Mouse (Mus musculus) ovary, adult 18-20 months (tissue): Measurements from ENCODE around the gene Gm47289.

Source experiments
- DNase-seq: peaks from one replicate; pipeline ENCODE4 v3.0.0; 2022; ENCODE audit warnings: low spot score, mixed read lengths

The Gm47289 gene

DNA sequence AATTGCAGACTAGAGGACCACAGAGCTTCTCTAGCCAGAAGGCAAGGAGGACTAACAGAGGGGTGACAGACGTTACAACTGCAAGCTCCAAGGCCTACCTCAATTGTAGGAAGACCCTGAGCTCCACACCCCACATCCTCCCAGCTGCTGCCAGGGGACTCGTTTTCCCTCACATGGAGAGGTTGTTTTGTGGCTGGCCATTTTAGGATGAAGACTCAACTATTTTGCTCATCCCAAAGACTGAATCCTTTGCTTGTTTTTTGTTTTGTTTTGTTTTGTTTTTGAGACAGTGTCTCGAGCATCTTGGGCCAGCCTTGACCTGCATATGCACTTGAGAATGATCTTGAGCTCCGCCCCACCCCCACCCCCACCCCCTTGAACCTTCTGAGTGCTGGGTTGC lies at the start of gene Gm47289:
TSS of gene Gm47289 (plus strand) at position 301 of the 400 bp plus-strand sequence.
- no peak for DNase-seq

DNA sequence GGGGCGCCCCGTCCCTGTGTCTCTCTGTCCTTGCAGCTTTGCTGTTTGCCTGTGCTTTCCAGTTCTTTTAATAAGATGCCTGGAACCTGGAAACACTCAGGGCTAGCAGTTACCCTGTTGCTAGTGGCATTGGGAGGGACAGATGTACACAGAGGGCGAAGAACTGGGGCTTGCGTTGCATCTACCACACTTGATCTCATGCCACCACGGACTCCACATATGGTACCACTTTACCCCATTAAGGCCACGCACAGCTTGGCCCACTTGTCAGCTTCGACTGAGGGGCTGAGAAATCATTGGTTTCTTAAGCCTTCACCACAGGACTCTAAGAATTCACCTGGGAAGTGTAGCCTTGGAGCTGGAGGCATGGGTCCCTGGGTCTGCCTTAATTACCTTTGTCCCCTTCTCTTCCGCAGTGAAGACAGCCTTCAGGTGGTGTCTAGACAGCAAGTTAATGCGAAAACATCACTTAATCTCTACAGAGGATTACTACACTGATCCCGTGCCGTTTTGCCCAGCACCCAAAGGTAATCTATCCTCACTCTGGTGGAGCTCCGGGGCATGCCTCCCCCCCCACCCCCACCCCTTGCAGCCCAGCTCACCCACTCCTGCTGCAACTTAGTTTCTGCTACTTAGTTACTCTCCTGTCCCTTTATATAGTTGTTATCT lies 49.1 kb upstream of the Gm47289 start:
- no peak for DNase-seq

DNA sequence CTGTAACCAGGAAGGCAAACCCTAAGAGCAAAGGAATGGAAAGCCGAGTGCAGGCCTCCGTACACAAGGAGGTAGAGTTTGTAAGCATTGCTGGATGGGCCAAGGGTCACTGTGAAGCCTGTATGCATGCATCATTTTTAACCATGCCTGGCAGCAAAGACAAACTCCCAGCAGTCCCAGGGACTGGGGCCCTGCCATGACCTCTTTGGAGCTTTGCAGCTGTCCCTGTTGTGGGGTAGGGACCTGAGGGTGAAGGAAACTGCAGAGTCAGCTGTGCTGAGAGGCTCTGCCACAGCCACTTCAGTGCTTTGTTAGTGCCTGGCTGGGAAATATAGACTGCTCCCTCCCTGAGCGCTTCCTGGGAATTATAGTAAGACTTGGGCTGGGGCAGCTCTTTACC lies 48.3 kb upstream of the Gm47289 start:
- DNase-seq: no peak

DNA sequence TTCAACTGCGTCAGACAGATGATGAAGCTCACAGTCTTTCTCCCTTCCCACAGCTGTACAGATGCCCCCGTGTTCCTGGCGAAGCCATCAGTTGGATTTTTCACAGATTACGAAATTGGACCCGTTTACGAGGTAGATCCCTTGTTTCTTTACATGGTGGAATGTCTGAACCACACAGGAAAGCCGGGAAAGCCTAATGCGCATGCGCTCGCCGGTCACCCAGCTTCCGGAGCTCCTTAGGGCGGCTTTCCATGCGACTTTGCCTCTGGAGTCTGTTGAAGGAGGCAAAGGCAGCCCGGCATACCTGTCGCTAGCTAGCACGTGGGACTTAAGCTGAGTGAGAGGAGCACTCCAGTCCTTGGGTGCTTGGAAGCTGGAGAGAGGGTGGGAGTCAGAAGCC lies 44.0 kb upstream of the Gm47289 start:
- no peak for DNase-seq

DNA sequence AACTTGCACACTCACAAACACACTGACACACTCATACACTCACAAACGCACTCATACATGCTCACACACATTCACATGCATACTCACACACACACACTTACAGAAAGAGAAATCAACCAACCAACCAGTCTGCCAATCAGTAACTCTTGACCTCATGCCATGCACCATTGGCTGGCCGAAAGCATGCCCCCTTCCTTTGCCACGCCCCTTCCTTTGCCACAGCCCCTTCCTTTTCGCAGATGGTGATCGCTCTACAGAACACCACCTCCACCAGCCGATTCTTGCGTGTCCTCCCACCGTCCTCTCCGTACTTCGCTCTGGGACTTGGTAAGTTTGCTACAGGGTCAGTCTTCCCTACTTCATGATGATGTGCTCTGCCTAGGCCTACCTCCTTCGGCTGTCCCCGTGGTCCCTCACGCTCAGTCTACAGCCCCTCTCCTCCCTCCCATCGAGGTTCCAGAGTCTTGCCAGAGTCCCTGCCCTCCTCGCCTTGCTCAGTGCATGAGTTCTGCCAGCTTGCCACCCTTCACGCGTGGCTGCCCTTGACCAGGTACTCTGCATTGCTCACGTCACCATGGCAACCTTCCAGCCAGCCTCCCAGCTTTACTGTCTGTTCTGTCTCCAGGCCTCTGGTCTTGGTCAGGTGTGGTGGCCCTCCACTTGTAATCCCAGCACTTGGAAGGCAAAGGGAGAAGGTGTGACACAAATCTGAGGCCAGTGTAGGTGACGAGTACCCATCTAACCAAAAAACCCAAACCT lies 39.4 kb upstream of the Gm47289 start:
- DNase-seq: no peak

DNA sequence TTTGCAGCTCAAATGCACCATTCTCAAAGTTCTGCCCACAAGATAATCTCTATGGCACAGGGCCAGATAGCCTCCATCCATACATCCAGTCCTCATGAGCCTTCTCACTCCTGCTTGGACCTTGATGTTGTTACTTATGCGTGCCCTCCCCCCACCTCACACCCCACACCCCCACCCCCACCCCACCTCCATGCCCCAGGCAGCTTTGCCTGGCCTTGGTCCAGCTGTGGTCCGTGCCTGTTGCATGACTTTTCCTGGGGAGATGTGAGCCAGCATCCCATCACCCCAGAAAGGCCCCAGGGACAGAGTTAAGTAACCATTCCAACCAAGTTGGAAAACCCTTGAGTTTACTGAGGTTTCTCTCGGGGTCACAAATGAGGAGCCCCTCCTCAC lies 38.8 kb upstream of the Gm47289 start:
- DNase-seq: no peak

DNA sequence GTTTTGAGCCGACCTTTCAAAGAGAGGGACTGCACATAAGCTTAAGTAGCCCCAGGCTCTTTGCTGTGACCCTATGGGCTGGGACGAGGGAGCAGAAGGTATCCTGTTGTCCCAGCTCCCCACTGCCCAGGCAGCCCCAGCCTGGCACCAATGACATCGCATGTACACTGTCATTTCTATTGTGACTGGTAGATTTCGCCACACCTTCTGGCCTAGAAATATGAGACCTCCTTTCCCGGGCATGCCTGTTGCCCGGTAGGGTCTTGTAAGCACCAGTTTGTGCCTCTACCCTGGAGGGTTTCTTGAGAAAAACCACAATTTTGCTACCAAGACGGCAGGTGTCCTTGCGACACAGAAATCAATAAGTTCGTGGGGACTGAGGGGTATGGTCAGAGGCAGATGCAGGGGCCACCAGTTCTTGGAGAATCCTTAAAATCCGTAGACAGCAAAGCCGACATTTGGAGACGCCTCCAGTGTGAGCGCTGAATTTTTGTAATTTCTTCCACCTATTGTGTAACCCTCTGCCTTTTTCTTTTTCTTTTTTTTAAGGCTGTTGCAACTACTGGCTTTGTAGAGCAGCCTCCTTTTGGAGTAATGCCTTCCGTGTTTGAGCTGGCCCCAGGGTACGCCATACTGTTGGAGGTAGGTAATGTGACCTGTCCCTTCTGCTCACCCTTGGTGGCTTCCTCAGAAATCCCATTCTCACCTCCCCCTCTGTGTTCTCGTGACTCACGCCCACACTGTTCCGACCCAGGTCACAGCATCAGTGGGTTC lies 36.2 kb upstream of the Gm47289 start:
- no peak for DNase-seq

DNA sequence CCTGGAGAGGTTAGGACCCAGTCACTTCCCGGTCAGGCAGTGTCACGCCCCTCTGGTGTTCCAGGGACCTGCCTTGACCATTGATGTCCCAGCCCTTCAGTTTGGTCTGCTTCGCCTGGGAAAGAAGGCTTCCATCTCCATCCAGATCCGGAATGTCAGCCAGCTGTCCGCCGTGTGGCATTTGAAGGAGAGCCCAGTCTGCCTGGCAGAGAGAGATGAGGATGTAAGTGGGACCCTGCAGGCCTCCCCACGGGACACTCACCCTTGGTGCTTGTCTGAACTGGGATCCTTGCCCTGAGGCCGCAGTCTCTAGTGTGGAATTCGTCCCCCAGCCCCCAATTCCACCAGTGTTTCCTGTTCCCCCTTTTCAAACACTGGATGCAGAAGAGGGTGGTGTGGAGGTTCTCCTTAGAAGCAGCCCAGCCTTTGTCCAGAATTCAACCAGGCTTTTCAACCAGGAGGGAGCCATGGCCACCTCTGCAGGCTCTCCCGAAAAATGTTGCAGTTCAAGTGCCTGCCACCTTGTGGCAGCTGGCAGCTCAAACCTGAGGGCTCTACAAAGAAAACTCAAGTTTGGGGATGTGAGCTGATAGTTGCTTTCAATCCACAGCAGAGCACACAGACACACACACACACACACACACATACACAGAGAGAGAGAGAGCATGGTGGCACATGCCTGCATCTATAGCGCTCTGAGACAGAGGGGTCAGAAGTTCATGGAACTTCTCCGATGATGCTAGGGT lies 30.4 kb upstream of the Gm47289 start:
- no peak for DNase-seq

DNA sequence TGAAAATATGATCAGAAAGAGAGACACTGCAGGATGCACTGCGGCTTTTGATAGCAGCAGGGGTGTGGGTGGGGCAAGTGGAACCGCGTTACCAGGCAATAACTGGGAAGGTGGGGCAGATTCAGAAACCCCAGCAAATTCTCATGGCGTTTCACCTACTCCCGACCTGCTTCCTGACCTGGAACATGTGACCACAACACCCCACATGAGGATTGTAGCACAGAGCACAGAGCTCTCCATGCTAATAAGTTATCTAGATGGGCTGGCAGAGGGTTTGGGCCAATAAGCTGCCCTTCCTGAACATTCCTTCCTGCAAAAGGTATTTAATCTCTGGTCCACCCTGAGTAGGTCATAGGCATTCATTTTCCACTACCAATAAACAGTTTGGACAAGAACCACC lies 28.3 kb upstream of the Gm47289 start:
- DNase-seq: no peak

DNA sequence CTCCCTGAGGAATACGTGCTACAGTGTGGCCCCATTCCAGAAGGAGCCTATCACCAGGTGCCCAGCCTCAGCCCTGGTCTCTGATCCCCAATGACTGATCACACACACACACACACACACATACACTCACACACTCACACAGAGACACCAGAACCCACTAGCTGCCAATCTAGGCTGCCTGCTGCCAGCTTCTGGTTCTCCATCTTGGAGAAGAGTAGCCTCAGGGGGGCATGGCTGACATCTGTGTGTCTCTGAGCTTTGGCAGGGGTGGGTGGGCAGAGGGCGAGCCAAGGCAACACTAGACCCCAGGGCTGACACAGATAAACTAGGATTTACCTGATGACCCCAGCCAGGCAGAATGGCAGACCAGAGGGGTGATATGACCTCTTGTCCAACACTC lies 20.1 kb upstream of the Gm47289 start:
- no peak for DNase-seq

DNA sequence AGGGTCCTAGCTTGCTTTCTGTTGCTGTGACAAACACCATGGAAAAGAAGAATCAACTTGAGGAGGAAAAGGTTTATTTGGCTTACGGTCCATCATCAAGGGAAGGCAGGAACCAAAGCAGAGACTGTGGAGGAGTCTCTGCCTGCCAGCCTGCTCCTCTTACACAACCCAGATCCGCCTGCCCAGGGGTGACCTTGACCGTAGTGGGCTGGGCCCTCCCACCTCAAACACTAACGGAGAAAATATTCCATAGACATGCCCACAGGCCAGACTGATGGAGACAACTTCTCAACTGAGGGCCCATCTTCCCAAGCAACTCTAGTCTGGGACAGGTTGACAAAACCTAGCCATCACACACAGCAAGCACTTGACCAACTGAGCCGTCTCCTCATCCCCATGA lies 16.9 kb upstream of the Gm47289 start:
- DNase-seq: no peak

DNA sequence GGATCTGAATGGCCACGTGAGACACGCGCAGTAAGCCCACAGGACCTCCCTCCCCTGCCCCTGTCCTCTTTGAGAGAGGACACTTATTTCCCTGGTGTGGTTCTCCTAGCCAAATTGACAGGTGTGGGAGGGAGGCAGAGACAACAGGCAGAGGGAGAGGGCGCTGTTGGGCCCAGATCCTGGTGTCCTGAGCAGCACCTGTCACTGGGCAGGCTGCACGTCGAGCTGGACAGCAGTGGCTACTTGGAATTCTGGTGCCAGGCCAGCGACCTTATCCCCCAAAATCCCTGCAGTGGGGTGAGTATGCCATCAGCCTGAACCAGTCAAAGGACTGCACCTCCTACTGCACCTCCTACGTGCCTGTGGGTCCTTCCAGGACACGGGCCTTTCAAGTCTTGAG lies 15.6 kb upstream of the Gm47289 start:
- no peak for DNase-seq

DNA sequence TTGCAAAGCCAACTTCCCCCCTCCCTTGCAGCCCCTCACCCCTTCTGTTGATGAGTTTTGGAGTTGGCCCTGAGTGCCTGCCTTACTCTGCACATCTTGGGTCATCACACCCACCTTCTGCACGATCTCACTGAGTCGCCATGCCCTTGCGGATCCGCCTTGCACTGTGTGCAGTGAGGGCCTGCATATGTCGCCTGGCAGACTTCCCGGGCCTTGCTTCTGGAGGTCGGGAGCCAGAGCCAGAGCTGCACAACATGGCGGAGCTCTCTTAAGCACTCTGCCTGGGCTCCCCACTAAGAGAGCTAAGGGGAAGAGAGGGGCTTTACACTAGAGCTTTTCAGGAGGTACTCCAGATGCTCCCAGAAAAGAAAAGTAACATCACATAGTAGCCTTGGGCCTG lies 14.3 kb upstream of the Gm47289 start:
- no peak for DNase-seq

DNA sequence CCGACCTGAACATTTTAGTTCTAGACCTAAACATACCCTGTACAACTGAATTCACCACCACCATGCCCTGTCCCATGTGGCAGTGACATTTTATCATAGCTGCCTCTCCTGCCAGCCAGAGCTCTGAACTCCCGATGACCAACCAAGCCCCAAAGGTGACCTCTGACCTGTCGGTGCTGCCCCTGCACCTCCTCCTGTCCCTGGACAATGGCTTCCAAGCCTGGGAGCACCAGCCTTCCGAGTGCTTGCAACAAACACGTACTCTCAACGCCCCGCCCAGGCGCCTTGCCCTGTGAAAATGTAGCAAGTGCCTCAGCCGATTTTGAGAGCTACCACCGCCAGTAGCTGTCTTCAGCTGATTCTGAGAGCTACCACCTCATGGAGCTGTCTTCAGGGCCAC lies 13.8 kb upstream of the Gm47289 start:
- DNase-seq: no peak

DNA sequence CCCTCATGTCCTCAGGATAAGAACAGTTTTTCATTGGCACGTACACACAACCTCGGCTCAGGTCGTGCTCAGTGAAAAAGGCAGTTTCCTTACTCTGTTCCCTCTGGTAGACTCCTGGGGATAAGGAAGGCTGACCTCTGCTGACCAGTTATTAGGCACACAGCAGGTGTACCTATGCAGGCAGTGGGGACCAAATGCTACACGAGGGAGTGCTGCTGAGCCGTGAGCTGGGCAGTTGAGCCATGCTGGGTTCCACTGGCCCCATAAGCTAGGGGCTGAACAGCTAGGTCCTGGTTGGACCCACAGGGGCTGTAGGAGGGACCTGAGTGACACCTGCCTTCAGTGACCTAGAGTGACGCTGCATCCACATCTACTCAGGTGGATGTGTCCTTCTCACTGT lies 13.3 kb upstream of the Gm47289 start:
- no peak for DNase-seq

DNA sequence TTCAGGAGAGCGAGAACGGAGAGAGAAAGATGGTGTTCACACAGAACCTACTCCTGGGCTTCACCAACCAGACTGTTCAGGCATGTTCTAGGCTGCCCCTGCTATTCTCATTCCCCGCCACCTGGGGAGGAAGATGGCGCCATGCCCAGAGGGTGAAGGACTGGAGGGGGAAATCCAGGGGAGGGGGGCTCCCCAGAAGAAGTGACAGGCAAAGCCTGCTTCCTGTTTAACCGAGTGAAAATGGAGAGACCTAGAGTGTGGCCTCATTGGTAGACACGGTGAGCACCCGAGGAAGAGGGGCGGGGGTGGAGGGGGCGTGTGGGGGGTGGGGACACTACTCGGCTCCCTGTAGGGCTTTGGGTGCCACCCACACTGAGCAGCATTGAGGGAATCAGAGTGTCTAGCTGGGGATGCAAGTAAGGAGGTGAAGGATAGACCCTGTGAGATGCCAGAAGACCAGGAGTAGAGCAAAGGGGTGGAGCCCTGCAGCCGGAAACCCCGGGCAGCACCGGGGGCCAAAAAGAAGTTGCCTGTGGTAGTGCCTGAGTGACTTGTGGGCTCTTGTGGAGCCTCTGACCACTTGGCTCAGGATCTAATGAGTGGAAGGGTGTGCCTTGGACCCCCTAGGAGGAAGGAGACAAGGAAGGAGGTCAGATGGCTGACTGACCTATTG lies 12.7 kb upstream of the Gm47289 start:
- DNase-seq: no peak

DNA sequence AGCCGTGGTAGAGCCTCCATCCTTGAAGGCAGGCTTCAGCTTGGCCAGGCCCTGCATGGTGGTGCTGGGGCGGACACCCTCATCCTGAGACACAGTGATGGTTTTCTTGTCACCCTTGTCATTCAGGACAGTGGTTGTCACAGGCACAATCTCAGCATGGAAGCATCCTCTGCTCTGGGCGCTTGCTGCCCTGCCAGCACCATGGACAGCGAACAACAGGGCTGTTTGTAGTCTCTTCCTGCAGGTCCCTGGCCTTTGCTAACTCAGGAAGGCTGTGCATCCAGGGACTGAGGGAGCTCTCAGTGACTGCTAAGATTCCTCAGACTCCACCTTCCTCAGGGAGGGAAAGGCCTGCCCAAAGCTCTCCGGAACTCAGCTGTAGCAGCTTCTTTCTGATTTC lies 9.4 kb upstream of the Gm47289 start:
- DNase-seq: peak; percentile 35

DNA sequence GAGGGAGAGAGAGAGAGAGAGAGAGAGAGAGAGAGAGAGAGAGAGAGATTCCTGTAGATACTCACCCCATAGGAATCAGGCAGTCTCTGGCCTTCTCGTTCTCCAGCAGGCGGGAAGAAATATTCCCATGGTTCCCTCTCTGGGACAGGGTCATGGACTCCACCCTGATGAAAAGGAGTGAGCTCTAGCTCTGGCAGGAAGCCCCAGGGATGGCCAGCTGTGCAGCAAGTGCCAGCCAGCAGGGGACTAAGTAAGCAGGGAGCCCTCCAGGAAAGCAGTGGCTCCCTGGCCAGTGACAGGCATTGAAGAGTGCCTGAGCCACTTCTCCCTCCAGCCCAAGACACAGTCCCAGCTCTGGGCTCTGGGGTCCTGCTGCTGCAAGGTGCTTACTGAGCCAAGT lies 7.2 kb upstream of the Gm47289 start:
- DNase-seq: no peak

DNA sequence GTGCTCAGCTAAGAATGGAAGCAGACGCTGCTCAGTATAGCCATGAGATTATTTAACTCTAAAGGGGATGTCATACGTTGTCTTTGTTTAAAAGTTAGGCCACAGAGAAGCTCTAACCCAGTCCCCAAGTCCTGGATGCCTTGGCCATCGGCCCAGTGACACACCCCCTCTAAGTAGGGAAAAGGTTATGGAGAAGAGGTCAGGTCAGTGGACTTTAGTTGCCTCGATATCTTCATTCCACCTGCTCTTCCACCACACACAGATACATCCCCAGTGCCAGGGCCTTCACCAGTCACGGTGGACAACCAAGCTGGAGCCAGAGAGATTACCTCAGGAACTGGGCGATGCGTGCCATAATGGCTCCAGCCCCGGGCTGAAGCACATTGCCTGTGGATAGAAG lies 3.5 kb upstream of the Gm47289 start:
- DNase-seq: no peak

DNA sequence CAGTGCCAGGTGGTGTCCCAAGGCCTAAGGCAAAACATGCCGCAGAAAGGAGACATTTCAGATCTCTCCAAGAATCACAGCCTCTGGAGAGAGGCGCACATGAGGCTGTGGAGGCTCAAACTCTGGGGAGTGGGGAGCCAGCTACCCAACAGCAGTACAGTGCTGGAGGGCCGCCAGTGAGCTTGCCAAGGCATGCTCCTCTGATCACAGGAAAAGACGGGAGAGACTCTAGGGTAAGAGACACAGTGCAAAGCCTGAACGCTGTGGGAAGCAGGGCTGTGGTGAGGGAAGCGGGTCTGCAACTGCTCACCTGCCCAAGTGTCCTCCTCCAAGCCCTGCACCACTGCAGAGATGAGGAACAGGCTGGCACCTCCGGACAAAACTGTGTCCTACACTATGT lies 3.1 kb upstream of the Gm47289 start:
- no peak for DNase-seq

DNA sequence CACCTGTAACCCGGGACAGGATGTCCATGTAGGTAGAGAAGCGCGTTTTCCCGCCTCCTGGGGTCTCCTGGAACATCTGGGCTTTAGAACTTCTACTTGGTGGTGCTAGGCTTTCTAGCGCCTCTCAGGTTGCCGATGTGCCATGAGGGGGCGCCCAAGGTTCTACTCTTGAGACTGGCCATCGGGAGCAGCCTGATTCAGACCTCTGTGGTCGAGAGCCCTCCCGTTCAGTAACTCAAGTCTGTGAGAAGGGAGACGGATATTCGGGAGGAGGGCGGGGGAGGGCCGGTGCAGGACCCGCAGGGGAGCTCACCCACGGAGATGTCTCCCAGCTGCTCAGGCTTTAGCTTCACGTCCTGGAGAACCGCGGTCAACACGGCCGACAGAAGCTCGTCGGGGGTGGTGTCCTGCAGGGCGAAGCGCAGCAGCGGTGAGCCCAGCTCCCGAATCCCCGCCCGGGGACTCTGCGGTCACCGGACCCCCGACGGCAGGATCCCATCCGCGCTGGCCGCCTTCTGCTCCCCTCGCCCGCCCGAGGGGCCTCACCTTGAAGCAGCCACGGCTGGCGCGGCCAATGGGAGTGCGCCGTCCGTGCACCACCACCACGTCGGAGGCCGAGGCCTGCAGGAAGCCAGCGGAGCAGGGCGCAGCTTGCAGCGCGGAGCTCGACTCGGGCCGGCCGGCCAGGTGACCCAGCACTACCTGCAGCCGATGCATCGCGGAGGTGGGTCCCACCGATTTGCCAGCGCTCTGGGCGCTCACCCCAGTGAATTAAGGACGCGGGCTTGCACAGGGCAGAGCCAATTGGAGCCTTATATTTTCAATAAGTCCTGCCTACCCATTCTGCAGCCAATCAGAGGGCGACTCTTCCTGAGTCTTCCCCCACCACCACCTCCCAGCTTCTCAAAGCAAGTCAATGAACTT lies 2.4 kb upstream of the Gm47289 start, which contains the start of gene Acaa1b:
TSS of gene Acaa1b (minus strand) at position 816 of the 924 bp plus-strand sequence.
- peak; percentile 45 for DNase-seq
